Mouse (Mus musculus) liver, embryonic 13.5 days (tissue): ENCODE data around the gene Ntpcr. TPM values are rescaled to one million over a fixed set of nuclear protein-coding genes. Genes with fewer than 3 reads are reported as not detected.

Experiments used
- ATAC-seq: fragments of 200-750 bp; cut with Nextera tagmentation; 2 replicates; pipeline ENCODE4 v1.8.0; 2017; ENCODE audit warnings: low read depth, mild to moderate bottlenecking, moderate number of reproducible peaks, moderate library complexity
- DNase-seq: peaks from one replicate; pipeline ENCODE4 v3.0.0; 2022
- H3K27ac ChIP-seq: fragments of 300-500 bp; sonication (generic); 2 replicates; pipeline ENCODE4 v1.5.1; 2015; ENCODE audit warnings: moderate library complexity, mild to moderate bottlenecking, inconsistent platforms
- H3K27me3 ChIP-seq: fragments of 300-500 bp; sonication (generic); 2 replicates; pipeline ENCODE4 v1.6.1; 2015; ENCODE audit warnings: mild to moderate bottlenecking, inconsistent platforms
- H3K36me3 ChIP-seq: fragments of 300-500 bp; sonication (generic); 2 replicates; pipeline ENCODE4 v1.6.1; 2015; ENCODE audit warnings: mild to moderate bottlenecking, inconsistent platforms
- H3K4me1 ChIP-seq: fragments of 300-500 bp; sonication (generic); replicated peaks from 2 replicates; pipeline ENCODE4 v1.6.1; 2015; ENCODE audit warnings: inconsistent platforms
- H3K4me2 ChIP-seq: fragments of 300-500 bp; sonication (generic); 2 replicates; pipeline ENCODE4 v1.6.1; 2015; ENCODE audit warnings: inconsistent platforms, mild to moderate bottlenecking, moderate library complexity
- H3K4me3 ChIP-seq: fragments of 300-500 bp; sonication (generic); replicated peaks from 2 replicates; pipeline ENCODE4 v1.5.1; 2015; ENCODE audit warnings: mild to moderate bottlenecking, inconsistent platforms
- H3K9ac ChIP-seq: fragments of 300-500 bp; sonication (generic); 2 replicates; pipeline ENCODE4 v1.6.1; 2015; ENCODE audit warnings: mild to moderate bottlenecking, inconsistent platforms
- H3K9me3 ChIP-seq: fragments of 300-500 bp; sonication (generic); replicated peaks from 2 replicates; pipeline ENCODE4 v1.6.1; 2016; ENCODE audit warnings: inconsistent platforms
- WGBS: fragments of 180-500 bp; shearing (Covaris S2); methylation state at CpG from one replicate; pipeline ENCODE4 v1.1.7; 2015; ENCODE audit not compliant: insufficient replicate concordance; 5-methylcytosine and 5-hydroxymethylcytosine counted together
- polyA plus RNA-seq: library from polyadenylated mRNA; unstranded; fragments of >200 nt; fragmentation: Nextera tagmentation; extraction: Ambion mirVana; gene quantifications from 2 replicates; pipeline ENCODE4 v1.2.1, GENCODE M21; 2015

The Ntpcr gene
- polyA plus RNA-seq, 1 experiment from 2014 or later: 17.7 TPM

GRCm38 (mm10) chr8:125777478-125778164 is 47.9 kb downstream of the Ntpcr start:
- DNase-seq (no peak), ATAC-seq (no peak; the same call in 1 of the 2 replicates)
- H3K4me3 ChIP-seq: no peak overlapping the region
- H3K27me3 ChIP-seq: no peaks in the 10 kb centered on the region
- no peak overlapping the region; the same call in 1 of the 2 replicates for H3K27ac ChIP-seq
- 36% methylated on average over 12 of the region's 12 CpGs for WGBS
- H3K4me1 ChIP-seq: peaks cover 23% of the 10 kb centered on the region
- no peak overlapping the region for H3K9ac ChIP-seq
- no peak overlapping the region for H3K4me2 ChIP-seq
- no peaks in the 10 kb centered on the region for H3K36me3 ChIP-seq
- H3K9me3 ChIP-seq: no peaks in the 10 kb centered on the region

- Histone ChIP-seq H3K9ac (no peak overlapping the region), H3K27ac (no peak overlapping the region), H3K4me2 (no peak overlapping the region), H3K9me3 (no peaks in the 10 kb centered on the region), H3K4me3 (no peak overlapping the region), H3K36me3 (no peaks in the 10 kb centered on the region), H3K27me3 (no peaks in the 10 kb centered on the region), H3K4me1 (peaks cover 20% of the 10 kb centered on the region)
- no peak for ATAC-seq
- WGBS: 73% methylated on average over 5 of the region's 5 CpGs
- DNase-seq: no peak
These were observed 49.2 kb downstream of the Ntpcr start for GRCm38 (mm10) chr8:125778919-125779318.

- H3K27me3 ChIP-seq: no peaks in the 10 kb centered on the region
These were observed 49.9 kb downstream of the Ntpcr start for GRCm38 (mm10) chr8:125779656-125780055.

GRCm38 (mm10) chr8:125782161-125782560 is 52.4 kb downstream of the Ntpcr start:
- Histone ChIP-seq H3K36me3 (no peaks in the 10 kb centered on the region), H3K9me3 (no peaks in the 10 kb centered on the region), H3K27me3 (no peaks in the 10 kb centered on the region), H3K9ac (no peak overlapping the region), H3K4me3 (no peak overlapping the region), H3K4me1 (peaks cover 29% of the 10 kb centered on the region), H3K4me2 (no peak overlapping the region), H3K27ac (no peak overlapping the region)
- ATAC-seq: no peak
- DNase-seq: no peak
- WGBS: 60% methylated on average over 3 of the region's 3 CpGs

More at GRCm38 (mm10) chr8:125779656-125780055, 49.9 kb downstream of the Ntpcr start:
- no peak overlapping the region for H3K27ac ChIP-seq
- 43% methylated on average over 8 of the region's 8 CpGs for WGBS
- no peak overlapping the region for H3K9ac ChIP-seq
- H3K4me1 ChIP-seq: peaks cover 20% of the 10 kb centered on the region
- no peak overlapping the region for H3K4me2 ChIP-seq
- H3K36me3 ChIP-seq: no peaks in the 10 kb centered on the region
- H3K4me3 ChIP-seq: no peak overlapping the region
- no peak for DNase-seq
- ATAC-seq: no peak
- H3K9me3 ChIP-seq: no peaks in the 10 kb centered on the region

- WGBS: 16% methylated on average over 7 of the region's 7 CpGs
- DNase-seq: no peak
- Histone ChIP-seq H3K4me2 (no peak overlapping the region), H3K27me3 (no peaks in the 10 kb centered on the region), H3K36me3 (no peaks in the 10 kb centered on the region), H3K9me3 (no peaks in the 10 kb centered on the region), H3K27ac (no peak overlapping the region), H3K4me1 (peaks cover 18% of the 10 kb centered on the region), H3K4me3 (no peak overlapping the region), H3K9ac (no peak overlapping the region)
- ATAC-seq: peak; percentile 69
These were observed 57.1 kb downstream of the Ntpcr start for GRCm38 (mm10) chr8:125786886-125787285.

- Histone ChIP-seq H3K9me3 (no peaks in the 10 kb centered on the region), H3K27me3 (no peaks in the 10 kb centered on the region), H3K4me3 (no peak overlapping the region), H3K9ac (no peak overlapping the region), H3K36me3 (no peaks in the 10 kb centered on the region), H3K27ac (0 out of 2 replicates have a peak overlapping the region, but pooled peaks have one; percentile 16), H3K4me1 (peaks cover 17% of the 10 kb centered on the region), H3K4me2 (no peak overlapping the region)
- WGBS: 14% methylated on average over 9 of the region's 9 CpGs
- DNase-seq: peak; percentile 32
- ATAC-seq: peak; percentile 59
These were observed 63.2 kb downstream of the Ntpcr start for GRCm38 (mm10) chr8:125792816-125793455.

GRCm38 (mm10) chr8:125795341-125795740 is 65.6 kb downstream of the Ntpcr start:
- no peak overlapping the region for H3K4me2 ChIP-seq
- DNase-seq (no peak), ATAC-seq (no peak)
- no peak overlapping the region for H3K4me3 ChIP-seq
- no peaks in the 10 kb centered on the region for H3K9me3 ChIP-seq
- no peak overlapping the region for H3K27ac ChIP-seq
- no peaks in the 10 kb centered on the region for H3K36me3 ChIP-seq
- no peaks in the 10 kb centered on the region for H3K27me3 ChIP-seq
- H3K9ac ChIP-seq: no peak overlapping the region
- H3K4me1 ChIP-seq: peaks cover 17% of the 10 kb centered on the region
- 71% methylated on average over 2 of the region's 2 CpGs for WGBS

GRCm38 (mm10) chr8:125796970-125797369 is 67.2 kb downstream of the Ntpcr start:
- H3K4me2 ChIP-seq: no peak overlapping the region
- ATAC-seq: no peak
- H3K9ac ChIP-seq: no peak overlapping the region
- H3K4me3 ChIP-seq: no peak overlapping the region
- H3K4me1 ChIP-seq: peaks cover 15% of the 10 kb centered on the region
- DNase-seq: no peak
- H3K27ac ChIP-seq: no peak overlapping the region
- H3K36me3 ChIP-seq: no peaks in the 10 kb centered on the region
- H3K27me3 ChIP-seq: no peaks in the 10 kb centered on the region
- H3K9me3 ChIP-seq: no peaks in the 10 kb centered on the region
- WGBS: 61% methylated on average over 2 of the region's 2 CpGs

Other genes with a start within 250 kb of the Ntpcr start
- 0.70 and 0.86 TPM in 2 replicates for gene Sipa1l2, start 160.2 kb upstream of the Ntpcr start, polyA plus RNA-seq
- gene Map10, start 60.1 kb upstream of the Ntpcr start, polyA plus RNA-seq: 0.97 and 1.00 TPM in 2 replicates
- 0.19 and 0.27 TPM in 2 replicates for gene Pcnx2, start 168.4 kb downstream of the Ntpcr start, polyA plus RNA-seq
- 0.02 TPM in 2 replicates for gene Map3k21, start 180.5 kb downstream of the Ntpcr start, polyA plus RNA-seq